Mouse (Mus musculus) C2C12 (cell line): ENCODE data around the gene Akap9.

ENCODE experiments used
- CTCF ChIP-seq: IDR thresholded peaks from one replicate; pipeline ENCODE4 v1.5.1; 2011; ENCODE audit not compliant: control insufficient read depth, insufficient read depth, insufficient read length
- MAX ChIP-seq: IDR thresholded peaks from one replicate; pipeline ENCODE4 v1.6.1; 2011; ENCODE audit warnings: mild to moderate bottlenecking, control low read depth
- MYOD1 ChIP-seq: IDR thresholded peaks from one replicate; pipeline ENCODE4 v1.6.1; 2011; ENCODE audit warnings: low read depth; ENCODE audit not compliant: control insufficient read depth, insufficient read length
- MYOG ChIP-seq: IDR thresholded peaks from one replicate; pipeline ENCODE4 v1.6.1; 2011; ENCODE audit not compliant: control insufficient read depth, insufficient read length; ENCODE audit errors: extremely low read depth

GRCm38 (mm10) chr5:3938905-3939304, 11.1 kb downstream of the Akap9 start:
- TF ChIP-seq CTCF (no peak), MAX (no peak), MYOG (no peak), MYOD1 (no peak)
